Mouse (Mus musculus): Measurements from ENCODE around the gene Nf2. TPM values are rescaled to one million over a fixed set of nuclear protein-coding genes. Genes with fewer than 3 reads are reported as not detected.
A peak's percentile ranks its signal among the peaks of the same experiment; 100 is the strongest.

Nf2 gene
- polyA plus RNA-seq, 1 experiment from 2014 or later: 48.1 TPM

DNA sequence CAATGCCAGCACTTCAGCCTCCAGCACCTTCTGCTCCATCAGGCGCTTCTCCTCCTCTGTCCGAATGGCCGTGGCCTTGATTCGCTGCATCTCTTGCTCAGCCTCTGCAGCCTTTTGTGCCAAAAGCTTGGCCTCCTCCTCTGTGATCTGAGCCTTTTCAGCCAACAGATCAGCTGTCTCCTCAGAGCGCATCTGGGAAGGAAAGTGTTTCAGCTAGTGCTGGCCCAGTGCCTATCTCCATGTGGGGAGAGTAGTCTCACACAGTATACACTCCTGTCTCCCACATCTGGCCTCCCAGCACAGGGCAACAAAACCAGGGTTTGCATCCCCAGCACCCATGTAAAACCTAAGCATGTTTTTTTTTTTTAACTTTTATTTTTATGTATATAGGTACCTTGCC lies 59.6 kb downstream of the Nf2 start:
- Histone ChIP-seq H3K4me3 (ENCODE audit: low read length) (no peak overlapping the region), H3K9me3 (ENCODE audit: control insufficient read depth, low read length) (no peaks in the 10 kb centered on the region), H3K36me3 (ENCODE audit: control insufficient read depth, insufficient read depth, low read length) (peaks cover 52% of the 10 kb centered on the region), H3K27me3 (ENCODE audit: control insufficient read depth, insufficient read depth, low read length) (no peaks in the 10 kb centered on the region), H3K4me2 (replicated peaks; ENCODE audit: low read depth, low read length) (no peak overlapping the region), H3K27ac (ENCODE audit: low read depth, low read length) (no peak overlapping the region), H3K9ac (ENCODE audit: low read depth, low read length) (no peak overlapping the region), H3K4me1 (ENCODE audit: control insufficient read depth, insufficient read depth, low read length) (no peaks in the 10 kb centered on the region)
- 96% methylated on average over 5 of the region's 5 CpGs for WGBS
- no peak for ATAC-seq (ENCODE audit: low FRiP score, low TSS enrichment)

DNA sequence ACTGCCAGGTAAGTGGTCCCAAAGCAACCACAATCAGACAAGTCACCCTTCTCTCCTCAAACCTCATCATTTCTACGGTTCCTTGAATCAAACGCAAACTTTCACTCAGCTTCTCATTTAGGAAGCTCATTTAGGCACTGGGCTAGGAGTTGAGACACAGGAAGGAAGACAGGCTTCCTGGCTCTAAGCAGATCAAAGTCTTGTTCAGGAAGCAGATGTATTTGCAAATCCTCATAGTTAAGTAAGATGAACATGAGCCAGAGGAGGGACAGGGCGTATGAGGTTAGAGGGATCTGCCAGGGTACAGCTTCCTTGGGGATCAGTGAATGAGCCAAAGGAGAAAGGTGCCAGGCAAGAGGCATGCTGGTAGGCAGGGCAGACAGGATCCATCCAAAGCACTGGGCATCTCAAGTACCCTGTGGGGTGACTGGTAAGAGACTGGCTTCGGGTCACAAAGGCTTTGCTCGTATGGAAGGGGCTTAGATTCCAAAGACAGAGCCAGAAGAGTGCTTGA lies 64.7 kb downstream of the Nf2 start:
- H3K9me3 ChIP-seq (ENCODE audit: control insufficient read depth, low read length): no peaks in the 10 kb centered on the region
- 78% methylated on average over 5 of the region's 5 CpGs for whole genome bisulfite sequencing
- no peak overlapping the region for H3K9ac ChIP-seq (ENCODE audit: low read depth, low read length)
- no peak overlapping the region for H3K4me3 ChIP-seq (ENCODE audit: low read length)
- no peaks in the 10 kb centered on the region for H3K27me3 ChIP-seq (ENCODE audit: control insufficient read depth, insufficient read depth, low read length)
- no peak overlapping the region for H3K27ac ChIP-seq (ENCODE audit: low read depth, low read length)
- no peak for ATAC-seq (ENCODE audit: low FRiP score, low TSS enrichment)
- H3K4me1 ChIP-seq (ENCODE audit: control insufficient read depth, insufficient read depth, low read length): no peaks in the 10 kb centered on the region
- H3K36me3 ChIP-seq (ENCODE audit: control insufficient read depth, insufficient read depth, low read length): peaks cover 51% of the 10 kb centered on the region
- H3K4me2 ChIP-seq (replicated peaks; ENCODE audit: low read depth, low read length): no peak overlapping the region

- H3K4me3 ChIP-seq (ENCODE audit: low read length): no peak overlapping the region
- H3K36me3 ChIP-seq (ENCODE audit: control insufficient read depth, insufficient read depth, low read length): peaks cover 51% of the 10 kb centered on the region
- no peak for ATAC-seq (ENCODE audit: low FRiP score, low TSS enrichment)
- H3K27ac ChIP-seq (ENCODE audit: low read depth, low read length): no peak overlapping the region
- H3K27me3 ChIP-seq (ENCODE audit: control insufficient read depth, insufficient read depth, low read length): no peaks in the 10 kb centered on the region
- no peak overlapping the region for H3K4me2 ChIP-seq (replicated peaks; ENCODE audit: low read depth, low read length)
- H3K9ac ChIP-seq (ENCODE audit: low read depth, low read length): no peak overlapping the region
- H3K9me3 ChIP-seq (ENCODE audit: control insufficient read depth, low read length): no peaks in the 10 kb centered on the region
- 75% methylated on average over 3 of the region's 3 CpGs for WGBS
- no peaks in the 10 kb centered on the region for H3K4me1 ChIP-seq (ENCODE audit: control insufficient read depth, insufficient read depth, low read length)
Measured at GRCm38 (mm10) chr11:4783116-4783515, 66.2 kb downstream of the Nf2 start.

GRCm38 (mm10) chr11:4780927-4781326 lies 68.4 kb downstream of the Nf2 start:
- peaks cover 32% of the 10 kb centered on the region; the same call in 1 of the 2 replicates for H3K36me3 ChIP-seq (ENCODE audit: control insufficient read depth, insufficient read depth, low read length)
- H3K9ac ChIP-seq (ENCODE audit: low read depth, low read length): no peak overlapping the region
- H3K4me1 ChIP-seq (ENCODE audit: control insufficient read depth, insufficient read depth, low read length): no peaks in the 10 kb centered on the region
- no peak overlapping the region for H3K4me2 ChIP-seq (replicated peaks; ENCODE audit: low read depth, low read length)
- H3K27me3 ChIP-seq (ENCODE audit: control insufficient read depth, insufficient read depth, low read length): no peaks in the 10 kb centered on the region
- 52% methylated on average over 3 of the region's 3 CpGs for WGBS
- ATAC-seq (ENCODE audit: low FRiP score, low TSS enrichment): peak; percentile 63
- H3K9me3 ChIP-seq (ENCODE audit: control insufficient read depth, low read length): no peaks in the 10 kb centered on the region
- no peak overlapping the region for H3K4me3 ChIP-seq (ENCODE audit: low read length)
- no peak overlapping the region for H3K27ac ChIP-seq (ENCODE audit: low read depth, low read length)

DNA sequence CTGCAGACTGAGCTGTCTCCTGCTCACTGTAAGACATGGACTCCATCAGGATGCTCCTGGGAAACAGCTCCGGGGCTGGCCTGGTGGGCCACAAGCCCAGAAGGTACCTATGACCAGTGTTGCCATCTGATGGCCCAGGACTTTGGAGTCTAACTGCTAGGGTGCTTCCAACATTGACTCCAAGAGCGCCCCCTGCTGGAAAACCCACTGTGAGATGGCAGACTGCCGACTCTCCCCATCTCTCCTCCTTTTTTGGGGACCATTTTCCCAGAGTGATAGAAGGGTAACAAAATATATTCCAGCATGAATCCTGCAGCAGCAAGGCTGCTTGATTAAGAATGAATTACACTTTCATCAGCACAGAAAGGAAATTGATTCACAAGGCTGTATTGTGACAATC lies 76.4 kb downstream of the Nf2 start:
- no peak overlapping the region for H3K9ac ChIP-seq (ENCODE audit: low read depth, low read length)
- no peak for ATAC-seq (ENCODE audit: low FRiP score, low TSS enrichment)
- WGBS: 31% methylated on average over 3 of the region's 3 CpGs

DNA sequence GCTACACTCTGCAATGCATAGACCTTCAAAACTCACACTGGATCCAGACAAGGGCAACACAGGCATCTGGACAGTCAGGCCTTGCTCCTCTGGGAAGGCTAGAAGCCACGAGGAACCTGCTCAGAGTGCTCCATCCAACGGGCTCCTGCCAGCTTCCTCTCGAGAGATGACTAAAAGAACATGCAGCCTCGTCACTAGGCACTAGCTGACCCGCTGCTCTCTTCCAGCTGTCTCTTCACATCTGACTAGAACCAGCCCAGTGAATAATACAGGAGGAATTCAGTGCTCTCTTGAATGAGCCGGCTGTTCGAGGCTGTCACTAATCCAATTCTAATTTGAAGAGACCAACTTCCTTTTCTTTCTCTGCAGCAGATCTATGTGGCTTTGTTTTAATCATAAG lies 77.6 kb downstream of the Nf2 start:
- no peak overlapping the region for H3K4me2 ChIP-seq (replicated peaks; ENCODE audit: low read depth, low read length)
- H3K27ac ChIP-seq (ENCODE audit: low read depth, low read length): no peak overlapping the region
- H3K9ac ChIP-seq (ENCODE audit: low read depth, low read length): no peak overlapping the region
- no peak overlapping the region for H3K4me3 ChIP-seq (ENCODE audit: low read length)
- H3K9me3 ChIP-seq (ENCODE audit: control insufficient read depth, low read length): no peaks in the 10 kb centered on the region
- no peak for ATAC-seq (ENCODE audit: low FRiP score, low TSS enrichment)
- WGBS: 82% methylated on average over 7 of the region's 7 CpGs
- no peaks in the 10 kb centered on the region for H3K27me3 ChIP-seq (ENCODE audit: control insufficient read depth, insufficient read depth, low read length)
- no peaks in the 10 kb centered on the region for H3K4me1 ChIP-seq (ENCODE audit: control insufficient read depth, insufficient read depth, low read length)
- H3K36me3 ChIP-seq (ENCODE audit: control insufficient read depth, insufficient read depth, low read length): peaks cover 9% of the 10 kb centered on the region; the same call in 1 of the 2 replicates

More for the DNA sequence above, 76.4 kb downstream of the Nf2 start:
- no peaks in the 10 kb centered on the region for H3K27me3 ChIP-seq (ENCODE audit: control insufficient read depth, insufficient read depth, low read length)
- peaks cover 10% of the 10 kb centered on the region; the same call in 1 of the 2 replicates for H3K36me3 ChIP-seq (ENCODE audit: control insufficient read depth, insufficient read depth, low read length)
- H3K9me3 ChIP-seq (ENCODE audit: control insufficient read depth, low read length): no peaks in the 10 kb centered on the region
- no peaks in the 10 kb centered on the region for H3K4me1 ChIP-seq (ENCODE audit: control insufficient read depth, insufficient read depth, low read length)
- H3K4me2 ChIP-seq (replicated peaks; ENCODE audit: low read depth, low read length): no peak overlapping the region
- no peak overlapping the region for H3K27ac ChIP-seq (ENCODE audit: low read depth, low read length)
- no peak overlapping the region for H3K4me3 ChIP-seq (ENCODE audit: low read length)

- Histone ChIP-seq H3K27me3 (ENCODE audit: control insufficient read depth, insufficient read depth, low read length) (no peaks in the 10 kb centered on the region), H3K9me3 (ENCODE audit: control insufficient read depth, low read length) (no peaks in the 10 kb centered on the region), H3K9ac (ENCODE audit: low read depth, low read length) (no peak overlapping the region), H3K4me2 (replicated peaks; ENCODE audit: low read depth, low read length) (no peak overlapping the region), H3K4me1 (ENCODE audit: control insufficient read depth, insufficient read depth, low read length) (no peaks in the 10 kb centered on the region), H3K27ac (ENCODE audit: low read depth, low read length) (no peak overlapping the region), H3K4me3 (ENCODE audit: low read length) (no peak overlapping the region), H3K36me3 (ENCODE audit: control insufficient read depth, insufficient read depth, low read length) (peaks cover 9% of the 10 kb centered on the region; the same call in 1 of the 2 replicates)
- 90% methylated on average over 6 of the region's 6 CpGs for WGBS
- ATAC-seq (ENCODE audit: low FRiP score, low TSS enrichment): no peak
Measured at GRCm38 (mm10) chr11:4769881-4770280, 79.5 kb downstream of the Nf2 start.

- no peak overlapping the region for H3K4me2 ChIP-seq (replicated peaks; ENCODE audit: low read depth, low read length)
- peaks cover 9% of the 10 kb centered on the region; the same call in 1 of the 2 replicates for H3K36me3 ChIP-seq (ENCODE audit: control insufficient read depth, insufficient read depth, low read length)
- H3K27me3 ChIP-seq (ENCODE audit: control insufficient read depth, insufficient read depth, low read length): no peaks in the 10 kb centered on the region
- WGBS: 80% methylated on average over 7 of the region's 7 CpGs
- H3K4me3 ChIP-seq (ENCODE audit: low read length): no peak overlapping the region
- no peaks in the 10 kb centered on the region for H3K9me3 ChIP-seq (ENCODE audit: control insufficient read depth, low read length)
- H3K9ac ChIP-seq (ENCODE audit: low read depth, low read length): no peak overlapping the region
- no peaks in the 10 kb centered on the region for H3K4me1 ChIP-seq (ENCODE audit: control insufficient read depth, insufficient read depth, low read length)
- H3K27ac ChIP-seq (ENCODE audit: low read depth, low read length): no peak overlapping the region
- no peak for ATAC-seq (ENCODE audit: low FRiP score, low TSS enrichment)
Measured at GRCm38 (mm10) chr11:4769293-4769692, 80.0 kb downstream of the Nf2 start.

- 80% methylated on average over 4 of the region's 4 CpGs for WGBS
- H3K27ac ChIP-seq (ENCODE audit: low read depth, low read length): no peak overlapping the region
- peaks cover 9% of the 10 kb centered on the region; the same call in 1 of the 2 replicates for H3K36me3 ChIP-seq (ENCODE audit: control insufficient read depth, insufficient read depth, low read length)
- H3K27me3 ChIP-seq (ENCODE audit: control insufficient read depth, insufficient read depth, low read length): no peaks in the 10 kb centered on the region
- H3K4me2 ChIP-seq (replicated peaks; ENCODE audit: low read depth, low read length): no peak overlapping the region
- no peaks in the 10 kb centered on the region for H3K4me1 ChIP-seq (ENCODE audit: control insufficient read depth, insufficient read depth, low read length)
- no peak overlapping the region for H3K9ac ChIP-seq (ENCODE audit: low read depth, low read length)
- no peak for ATAC-seq (ENCODE audit: low FRiP score, low TSS enrichment)
- H3K4me3 ChIP-seq (ENCODE audit: low read length): no peak overlapping the region
- no peaks in the 10 kb centered on the region for H3K9me3 ChIP-seq (ENCODE audit: control insufficient read depth, low read length)
Measured at GRCm38 (mm10) chr11:4768399-4768798, 80.9 kb downstream of the Nf2 start.
